Mouse (Mus musculus) cerebellum, adult 9-10 months (tissue): ENCODE data around the gene Adgrl2.
A peak's percentile ranks its signal among the peaks of the same experiment; 100 is the strongest.

Experiments used
- DNase-seq: peaks from one replicate; pipeline ENCODE4 v3.0.0; 2022

The Adgrl2 gene

DNA sequence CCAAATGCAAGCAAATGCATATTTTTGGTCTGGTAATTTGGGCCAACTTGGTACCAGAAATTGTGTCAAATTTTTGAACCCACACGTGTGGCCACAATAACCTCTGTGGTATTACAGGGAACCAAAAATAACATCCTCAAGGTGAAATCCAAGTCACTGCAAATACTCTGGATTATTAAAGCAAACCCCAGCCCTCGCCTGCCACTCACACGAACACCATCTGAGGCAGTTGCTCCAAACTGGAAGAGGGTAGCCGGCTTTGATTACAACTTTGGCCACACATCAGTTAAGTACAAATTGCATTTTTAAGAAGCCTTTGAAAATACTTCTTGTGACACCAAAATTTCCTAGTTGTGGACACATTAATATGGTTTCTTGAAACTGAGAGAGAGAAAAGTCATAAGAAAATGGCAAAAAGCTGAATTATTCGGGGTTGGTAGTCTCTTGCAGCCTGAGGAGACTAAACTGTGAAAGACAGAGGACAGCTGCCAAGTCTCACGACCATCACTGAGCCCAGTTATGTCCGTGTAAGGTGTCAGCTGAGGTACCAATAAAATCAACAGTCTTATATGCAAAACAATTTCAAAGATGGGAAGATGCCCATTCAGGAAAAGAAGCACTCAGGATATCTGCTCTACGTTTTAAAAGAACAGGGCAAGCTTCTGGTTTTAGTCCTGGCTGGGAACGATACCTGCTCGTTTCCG lies 18.3 kb downstream of the Adgrl2 start:
- DNase-seq: no peak

DNA sequence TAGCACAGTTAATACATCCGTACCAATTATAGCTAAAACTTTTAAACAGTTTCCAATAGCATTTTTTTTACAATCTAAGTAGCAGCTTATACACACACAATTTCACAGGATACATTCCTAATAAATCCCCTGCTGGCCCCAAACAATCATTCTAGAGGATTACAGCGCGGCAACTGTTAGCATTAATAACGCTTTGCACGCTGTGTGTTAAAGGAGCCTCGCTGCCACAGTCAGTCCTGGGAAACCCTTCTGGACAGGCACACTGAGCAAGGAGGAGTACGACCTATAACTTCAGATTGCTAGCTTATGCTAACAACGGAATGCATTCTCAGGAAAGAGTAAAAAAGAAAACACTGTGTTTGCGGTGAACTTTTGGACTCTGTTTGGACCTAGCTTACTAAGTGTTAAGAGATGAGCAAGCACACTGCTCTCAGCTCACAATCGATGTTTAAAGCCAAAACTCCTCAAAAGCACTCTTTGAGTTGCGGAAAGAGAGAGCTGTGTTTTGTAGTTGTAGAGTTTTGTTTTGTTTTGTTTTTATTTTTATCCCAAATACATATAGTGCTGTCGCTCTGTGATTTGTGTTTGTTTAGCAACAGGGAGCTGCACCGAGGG lies 25.3 kb downstream of the Adgrl2 start:
- no peak for DNase-seq

DNA sequence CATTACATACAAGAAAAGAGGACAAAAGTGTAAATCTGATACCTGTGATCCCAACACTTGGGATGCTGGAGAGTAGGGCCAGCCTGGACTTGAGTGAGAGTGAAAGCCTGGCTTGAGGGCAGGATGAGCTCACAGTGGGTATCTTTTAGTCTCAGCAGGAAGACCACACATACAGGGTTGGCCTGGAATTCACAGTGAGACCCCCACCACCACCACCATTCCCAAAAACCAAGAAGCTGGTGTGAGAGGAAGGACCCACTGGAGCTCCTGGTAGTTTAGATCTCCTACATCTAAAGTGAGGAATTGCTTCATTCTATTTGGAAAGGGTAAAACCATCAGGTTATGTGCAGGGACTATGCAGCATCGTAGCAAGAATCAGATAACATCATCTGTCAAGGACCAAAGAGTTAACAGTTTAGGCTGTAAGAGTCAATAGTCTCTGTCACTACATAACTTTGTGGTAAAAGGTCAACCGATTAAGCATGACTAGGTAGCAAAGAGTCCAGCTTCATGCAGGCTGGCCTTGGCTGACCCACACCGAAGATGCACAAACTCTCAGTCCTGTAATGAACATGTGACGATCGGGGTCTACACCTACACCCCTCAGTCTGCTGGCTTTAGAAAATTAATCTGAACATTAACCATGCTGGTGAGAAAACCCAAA lies 26.8 kb downstream of the Adgrl2 start:
- DNase-seq: no peak

DNA sequence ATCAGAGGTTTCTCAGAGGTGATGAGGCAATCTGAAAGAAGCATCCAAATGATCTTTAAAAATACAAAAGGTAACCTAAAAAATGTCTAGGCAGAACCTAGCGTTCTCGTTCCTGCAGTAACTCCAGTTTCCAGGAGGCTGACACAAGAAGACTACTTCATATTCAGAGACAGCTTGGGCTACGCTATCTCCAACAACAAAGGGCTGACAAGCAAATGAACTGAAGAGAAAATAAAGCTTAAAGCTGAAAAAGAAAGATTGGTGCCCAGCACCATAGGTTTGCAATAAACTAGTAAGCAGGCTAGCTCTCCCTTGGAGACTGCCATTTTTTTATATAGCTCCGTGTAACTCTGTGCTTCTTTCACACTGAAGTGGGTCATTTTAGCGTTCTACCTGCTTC lies 28.7 kb downstream of the Adgrl2 start:
- DNase-seq: no peak

DNA sequence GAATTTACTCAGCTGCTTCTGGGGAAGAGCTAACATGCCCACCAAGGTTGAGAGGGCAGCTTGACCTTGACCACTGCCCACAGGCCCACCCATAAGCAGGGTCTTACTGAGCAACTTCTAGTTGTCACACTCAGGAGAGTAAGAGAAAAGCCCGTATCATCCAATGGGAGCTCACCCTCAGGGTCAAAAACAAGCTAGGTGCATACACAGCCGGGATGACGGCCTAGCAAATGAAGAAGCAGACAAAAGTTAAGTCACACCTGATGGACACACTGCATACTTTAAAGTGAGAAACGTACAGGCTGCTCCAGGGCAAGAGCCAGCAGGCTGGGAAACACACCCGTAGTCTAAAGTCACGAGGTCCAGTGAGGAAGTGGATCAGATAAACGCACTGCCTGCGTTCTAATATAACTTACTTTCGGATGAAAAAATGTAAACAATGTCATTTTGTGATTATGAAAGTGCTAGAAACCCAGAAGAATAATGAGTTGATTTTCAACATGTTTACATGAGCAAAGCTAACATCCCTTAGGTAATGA lies 29.5 kb downstream of the Adgrl2 start:
- DNase-seq: no peak

DNA sequence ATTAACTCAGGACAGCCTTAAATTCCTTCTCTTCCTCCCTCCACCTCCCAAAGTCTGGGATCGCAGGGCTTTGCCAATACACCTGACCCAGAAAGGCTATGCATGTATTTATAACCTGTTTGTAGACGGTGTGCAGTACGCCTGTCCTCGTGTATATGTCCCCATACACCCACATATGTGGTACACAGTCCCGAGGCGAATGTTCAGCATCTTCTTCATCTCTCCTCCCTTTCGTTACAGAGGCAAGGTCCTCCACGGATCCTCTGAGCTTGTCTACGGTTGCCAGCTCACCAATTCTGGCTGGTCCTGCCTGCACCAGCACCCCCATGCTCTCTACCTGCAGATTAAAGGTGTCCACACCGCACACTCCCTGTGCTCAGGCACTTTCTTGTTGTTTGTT lies 30.1 kb downstream of the Adgrl2 start:
- DNase-seq: no peak

DNA sequence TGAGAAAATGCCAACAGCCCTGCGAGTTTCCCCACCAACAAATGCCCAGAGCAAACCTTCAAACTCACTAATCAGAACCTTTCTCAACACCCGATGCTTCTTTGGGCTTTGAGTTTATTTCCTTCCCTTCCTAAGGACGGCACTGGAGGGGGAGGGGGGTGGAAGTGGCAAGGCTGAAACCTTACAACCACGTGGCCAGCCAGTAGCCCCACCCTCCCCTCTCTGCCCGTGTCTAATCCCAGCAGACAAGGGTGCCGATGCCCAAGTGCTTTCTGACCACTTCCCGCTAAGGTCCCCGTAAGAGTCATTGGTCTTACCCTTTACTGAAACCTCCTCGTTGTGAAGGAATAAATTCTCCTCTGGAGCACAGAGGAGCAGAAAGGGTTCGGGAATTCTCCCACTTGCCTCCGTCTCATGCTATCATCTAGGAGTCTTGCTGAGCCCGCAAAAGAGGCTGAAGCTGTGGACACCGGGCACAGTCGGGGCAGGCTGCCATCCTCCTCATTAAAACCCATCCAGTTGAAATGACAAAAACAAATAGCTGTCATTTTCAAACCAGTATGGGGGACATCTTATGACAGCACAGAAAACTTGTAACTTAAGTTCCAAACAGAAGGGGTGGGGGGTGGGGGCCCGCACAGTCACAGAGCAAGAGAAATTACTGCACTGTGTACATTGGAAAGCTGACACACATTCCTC lies 30.9 kb downstream of the Adgrl2 start:
- DNase-seq: no peak

DNA sequence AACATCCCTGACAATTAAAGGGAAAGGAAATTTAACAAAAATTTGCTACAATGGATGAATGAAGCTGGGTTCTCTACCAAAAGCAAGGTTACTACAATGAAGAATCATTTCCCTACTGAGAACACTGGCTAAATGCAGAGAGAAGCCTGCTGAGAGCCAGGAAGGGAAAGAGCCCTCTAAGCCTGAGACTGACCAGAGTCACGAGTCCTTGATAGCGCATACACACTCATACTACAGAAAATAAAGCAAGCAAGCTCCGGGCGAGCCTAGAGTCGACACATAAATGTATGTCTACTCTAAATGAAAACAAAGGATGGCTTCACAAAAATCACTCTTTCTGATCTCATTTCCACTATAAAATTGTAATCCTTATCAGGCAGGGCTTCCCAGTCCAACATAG lies 31.6 kb downstream of the Adgrl2 start:
- no peak for DNase-seq

DNA sequence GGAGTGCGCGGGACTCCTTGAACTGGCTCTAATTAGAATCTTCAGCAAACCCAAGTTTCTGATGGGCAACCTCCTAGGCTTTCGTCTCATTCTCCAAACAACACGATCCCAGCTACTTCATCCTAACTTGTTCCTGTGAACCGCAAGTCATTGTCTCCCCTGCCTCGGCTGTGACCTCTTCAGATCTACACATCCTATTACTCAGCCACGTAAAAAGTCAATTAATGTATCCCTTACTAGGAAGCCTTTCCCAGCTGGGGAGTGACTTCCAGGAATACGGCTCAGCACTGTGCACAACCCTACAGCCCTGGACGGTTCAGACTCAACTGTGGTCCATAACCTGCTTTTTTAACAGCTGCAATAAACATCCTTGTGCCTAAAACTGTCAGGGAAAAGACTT lies 32.2 kb downstream of the Adgrl2 start:
- DNase-seq: no peak

DNA sequence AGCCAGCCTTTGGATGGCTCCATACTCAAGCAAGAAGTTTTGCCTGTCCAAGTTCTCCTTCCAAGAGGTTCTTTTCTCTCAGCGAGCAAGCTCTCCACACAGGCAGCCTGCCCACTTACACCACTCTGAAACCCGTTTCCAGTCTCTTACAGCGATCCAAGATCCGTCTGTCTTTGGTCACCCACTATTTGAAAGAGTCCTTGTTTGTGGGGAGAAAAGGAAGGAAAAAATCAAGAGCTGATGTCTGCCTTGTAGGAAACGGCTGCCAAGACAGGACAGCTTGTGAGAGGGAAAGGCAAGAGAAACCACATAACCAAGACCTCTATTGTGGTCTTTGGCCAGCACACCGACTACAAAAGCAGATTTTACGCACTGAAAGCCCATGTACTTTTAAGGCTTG lies 33.5 kb downstream of the Adgrl2 start:
- no peak for DNase-seq

DNA sequence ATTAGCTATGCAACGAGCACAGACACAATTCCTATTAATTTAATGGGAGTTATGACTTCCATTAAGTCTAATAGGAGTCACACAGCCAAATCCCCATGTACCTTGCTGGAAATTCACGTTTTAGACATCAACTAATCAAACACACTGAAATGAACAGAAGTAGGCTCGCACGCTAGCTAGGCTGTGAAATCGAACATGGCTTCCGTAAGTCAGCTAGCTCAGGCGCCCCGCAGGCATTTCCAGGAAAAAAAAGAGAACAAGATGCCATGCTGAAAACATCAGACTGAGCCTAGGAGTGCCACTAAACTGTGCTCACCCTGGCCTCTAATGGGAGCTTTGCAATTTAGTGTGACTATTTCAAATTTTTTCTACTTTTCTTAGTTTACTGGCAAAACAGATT lies 40.6 kb downstream of the Adgrl2 start:
- DNase-seq: no peak

DNA sequence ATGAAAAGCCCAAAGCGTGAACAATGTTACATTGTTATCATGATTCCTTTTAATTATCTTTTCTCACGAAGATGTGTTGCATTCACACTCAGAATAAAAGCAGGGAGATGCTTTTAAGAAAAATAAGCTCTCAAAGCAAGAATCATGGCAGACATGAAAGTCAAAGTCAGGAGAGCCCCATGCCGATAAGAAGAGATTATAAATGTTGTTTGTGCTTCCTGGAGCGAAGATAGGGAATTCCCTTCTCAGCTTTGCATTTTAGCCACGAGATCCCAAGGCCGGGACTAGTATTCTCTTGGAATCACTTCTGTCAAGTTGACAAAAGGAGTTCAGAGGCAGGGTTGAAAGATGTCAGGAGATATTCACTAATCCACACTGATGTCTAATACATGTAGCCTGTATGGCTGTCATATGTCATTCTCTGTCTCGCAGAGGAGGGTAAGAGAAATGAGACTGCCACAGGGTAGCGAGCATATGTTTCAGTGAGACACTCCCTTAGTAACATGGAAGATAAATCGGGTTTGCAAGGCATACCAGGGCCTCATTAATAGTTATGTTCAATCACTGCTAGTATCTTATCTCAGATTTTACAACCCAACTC lies 42.5 kb downstream of the Adgrl2 start:
- no peak for DNase-seq

DNA sequence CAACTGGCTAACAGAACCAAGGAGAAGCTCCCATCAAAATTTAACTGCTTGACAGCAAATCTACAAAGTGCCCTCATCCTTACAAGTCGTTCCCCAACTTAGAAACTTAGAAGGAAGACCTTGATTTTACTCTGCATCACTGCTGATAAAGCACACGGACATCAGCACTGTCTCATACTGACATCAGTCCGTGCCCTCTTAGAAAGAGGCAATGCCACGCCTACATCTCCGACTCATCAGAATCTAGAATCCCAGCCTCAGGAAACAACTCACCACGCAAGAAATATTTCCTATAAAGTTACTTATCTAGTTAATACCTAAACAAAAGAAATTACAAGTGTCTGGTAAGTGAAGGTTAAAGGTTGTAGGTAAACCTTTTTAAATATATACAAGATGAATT lies 43.1 kb downstream of the Adgrl2 start:
- DNase-seq: no peak

DNA sequence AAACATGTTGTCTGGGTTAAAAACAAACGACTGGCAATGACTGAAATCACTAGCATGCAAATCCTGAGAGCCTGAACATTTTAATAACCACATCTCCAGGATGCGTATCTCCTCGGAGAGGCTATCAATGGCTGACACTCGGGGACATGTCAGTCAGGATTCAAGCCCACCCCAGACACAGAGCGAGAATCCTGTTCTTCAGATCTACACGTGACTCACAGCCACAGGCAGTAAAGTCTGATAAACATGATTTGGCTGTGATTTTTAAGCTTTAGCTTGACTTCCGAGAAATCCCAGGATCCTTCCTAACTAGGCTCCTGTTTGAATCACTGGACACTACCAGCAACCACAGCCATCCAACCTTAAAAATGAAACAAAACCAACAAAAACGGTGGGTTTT lies 44.8 kb downstream of the Adgrl2 start:
- no peak for DNase-seq

DNA sequence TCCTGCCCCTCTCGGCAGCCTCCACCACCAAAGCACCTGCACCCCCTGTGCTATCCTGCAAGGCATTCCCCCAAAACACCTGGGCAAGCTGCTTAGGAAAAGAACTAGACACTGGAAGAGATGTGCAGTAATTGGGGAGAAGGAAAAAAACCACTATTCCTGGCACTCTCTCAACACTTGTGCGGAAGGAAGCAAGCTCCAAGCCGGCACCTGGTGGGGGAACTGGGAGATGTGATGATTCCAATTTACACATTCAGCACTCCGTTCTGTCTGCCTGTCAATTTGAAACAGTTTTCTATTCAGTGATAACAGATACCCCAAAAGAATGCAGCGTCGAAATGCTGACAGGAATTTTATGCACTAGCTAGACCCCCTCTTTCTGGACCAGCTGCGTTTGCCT lies 50.9 kb downstream of the Adgrl2 start:
- DNase-seq: no peak

DNA sequence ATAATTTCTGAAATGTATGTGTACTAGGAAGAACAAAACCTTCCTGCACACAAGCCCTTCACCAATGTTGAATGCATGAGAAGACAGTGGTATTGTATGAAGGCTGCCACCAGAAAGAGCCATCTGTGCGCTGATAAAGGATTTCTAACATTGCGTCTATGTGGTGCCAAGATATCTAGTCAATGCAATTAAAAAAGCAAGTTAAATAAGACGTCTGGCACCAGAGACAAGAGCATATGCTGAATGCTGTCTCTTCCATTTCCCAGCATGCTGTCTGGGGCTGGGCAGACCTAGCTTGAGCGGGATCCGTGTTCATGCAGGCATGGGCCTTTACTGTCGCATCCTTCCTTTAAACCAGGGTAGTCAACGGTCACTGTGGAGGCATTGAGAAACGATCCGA lies 55.3 kb downstream of the Adgrl2 start:
- no peak for DNase-seq

DNA sequence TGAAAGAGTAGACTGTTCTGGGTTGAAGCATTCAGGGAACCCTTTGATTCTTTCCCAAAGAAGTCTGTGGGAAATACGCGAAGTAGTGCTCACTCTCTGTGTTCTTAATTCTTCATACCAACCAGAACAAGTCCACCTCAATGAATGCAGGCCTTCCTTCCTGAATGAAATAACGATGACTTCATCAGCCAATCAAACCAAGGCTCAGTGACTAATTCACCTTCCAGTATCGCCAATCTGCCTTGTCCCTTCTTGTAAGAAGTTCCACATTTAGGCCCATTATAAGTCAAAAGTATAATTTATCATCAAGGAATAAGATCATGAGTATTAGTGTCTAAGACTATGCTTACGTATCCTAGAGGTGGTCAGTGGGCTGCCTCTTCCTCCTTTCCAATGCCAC lies 56.1 kb downstream of the Adgrl2 start:
- DNase-seq: no peak

DNA sequence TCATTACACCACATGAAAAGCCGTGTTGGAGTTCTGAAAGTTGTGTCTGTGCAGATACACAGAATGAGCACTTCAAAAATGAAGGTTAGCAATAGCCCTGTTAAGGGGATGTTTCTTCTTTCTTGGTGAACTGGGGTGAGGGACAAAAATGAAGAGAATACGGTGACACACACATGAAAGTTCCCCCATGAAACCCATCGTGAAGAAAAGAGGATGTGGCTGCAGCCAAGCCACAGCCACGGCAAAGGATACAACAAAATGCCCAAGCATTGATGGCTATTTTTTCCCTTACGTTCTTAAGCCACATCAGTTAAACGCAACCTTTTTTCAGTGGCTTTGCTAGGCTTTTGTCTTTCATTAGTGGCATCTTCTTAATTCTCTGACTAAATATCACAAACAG lies 57.2 kb downstream of the Adgrl2 start:
- DNase-seq: no peak

DNA sequence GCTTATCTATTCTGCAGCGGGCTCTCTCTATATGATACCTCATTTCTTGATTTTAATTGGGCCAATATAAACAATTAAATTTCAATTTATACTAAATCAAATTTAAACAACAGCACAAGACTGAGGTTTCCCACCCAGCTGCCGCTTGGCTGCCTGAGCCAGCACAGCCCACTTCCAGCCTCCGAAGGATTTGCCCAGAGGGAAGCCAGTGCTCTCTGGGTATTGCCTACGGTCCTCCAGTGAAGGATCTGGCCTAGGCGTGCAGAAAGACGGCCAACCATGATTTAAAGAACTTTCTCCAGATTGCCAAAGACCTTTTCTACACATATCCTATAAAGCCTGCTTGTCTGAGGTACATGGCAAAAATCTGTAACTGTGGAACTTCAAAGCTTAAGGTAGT lies 59.4 kb downstream of the Adgrl2 start:
- no peak for DNase-seq

DNA sequence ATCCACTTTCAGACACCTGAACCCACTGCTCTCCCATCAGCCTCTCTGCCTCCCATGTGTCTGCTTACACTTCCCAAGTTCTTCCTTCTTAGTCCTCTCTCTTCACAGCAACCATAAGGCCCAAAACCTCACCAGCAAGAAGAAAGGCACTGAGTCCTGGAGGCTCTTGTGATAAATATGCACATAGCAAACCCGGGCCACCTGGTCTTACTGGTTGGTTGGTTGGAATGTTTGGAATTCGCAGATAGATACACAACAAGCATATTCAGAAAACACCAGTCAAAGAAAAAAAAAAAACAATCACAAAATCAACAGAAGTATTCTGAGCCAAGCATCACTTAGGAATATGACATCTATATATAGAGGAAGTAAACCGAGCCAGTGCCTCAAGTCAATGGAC lies 64.0 kb downstream of the Adgrl2 start:
- no peak for DNase-seq

DNA sequence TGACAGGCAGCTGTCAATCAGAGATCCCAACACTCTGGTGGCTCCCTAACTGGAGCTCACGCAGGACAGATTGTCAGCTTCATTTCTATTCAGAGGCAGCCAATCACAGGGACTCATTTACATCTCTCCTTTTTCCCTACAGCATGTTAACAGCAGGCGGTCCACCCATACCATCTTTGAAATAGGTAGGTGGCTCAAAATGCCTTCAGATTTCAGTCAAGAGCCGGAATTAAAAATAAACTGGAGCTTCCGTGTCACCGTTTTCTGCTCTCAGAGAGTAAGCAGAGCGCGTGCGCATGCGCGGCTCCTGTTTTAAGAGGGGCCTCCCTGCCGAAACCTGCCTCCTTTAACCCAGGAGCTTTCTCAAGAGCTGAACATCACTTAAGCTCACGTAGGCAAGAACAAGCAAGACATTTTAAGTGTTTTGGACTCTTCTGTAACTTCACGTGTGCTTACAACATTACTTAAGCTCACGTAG lies 67.7 kb downstream of the Adgrl2 start:
- DNase-seq: peak; percentile 13

DNA sequence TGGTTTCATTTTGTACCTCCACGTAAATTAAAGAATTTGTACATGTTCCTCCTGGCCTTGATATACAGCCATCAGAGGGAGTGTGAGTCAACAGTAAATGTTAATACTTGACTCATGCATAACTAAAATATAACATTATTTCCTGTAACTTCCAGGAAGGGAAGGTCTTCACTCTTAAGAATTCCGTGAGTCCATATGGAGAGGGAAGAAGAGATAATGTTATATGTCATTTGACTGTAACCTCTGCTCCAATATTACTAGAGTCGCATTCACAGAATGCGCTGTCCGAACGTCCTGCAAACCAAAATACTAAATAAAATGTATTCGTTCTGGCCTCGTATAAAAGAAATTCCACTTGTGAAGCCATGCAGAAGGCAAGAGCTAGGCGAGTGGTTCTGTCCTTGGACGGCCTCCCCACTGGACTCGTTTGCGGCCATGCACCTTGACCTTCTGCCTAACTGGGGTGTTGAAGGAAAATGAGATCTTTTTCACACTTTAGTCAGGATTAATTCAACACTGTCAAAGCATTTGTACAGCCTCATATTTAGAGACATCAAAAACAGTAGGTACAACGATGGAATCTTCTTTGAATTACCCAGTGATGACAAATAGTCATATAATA lies 68.3 kb downstream of the Adgrl2 start:
- no peak for DNase-seq

DNA sequence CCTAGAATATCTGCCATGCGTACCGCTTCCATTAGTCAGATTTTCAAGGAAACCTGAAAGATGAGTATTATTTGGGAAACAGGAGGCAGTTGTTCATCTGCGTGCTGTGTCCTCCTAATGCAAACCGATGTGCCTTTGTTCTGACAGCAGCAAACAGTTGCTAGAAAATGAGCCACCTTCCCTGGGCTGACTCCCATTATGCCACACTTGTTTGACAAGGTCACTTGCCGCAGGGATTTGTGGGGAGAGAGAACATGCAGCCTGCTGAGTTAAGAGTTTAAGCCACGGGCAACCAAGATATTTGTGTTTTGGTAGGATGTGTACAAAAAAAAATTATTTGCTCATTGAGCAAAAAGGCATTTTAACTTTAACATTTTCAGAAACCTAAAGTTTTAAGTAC lies 69.5 kb downstream of the Adgrl2 start:
- no peak for DNase-seq
